Mouse (Mus musculus) heart, embryonic 12.5 days (tissue): ENCODE data around the gene AI413582. TPM values are rescaled to one million over a fixed set of nuclear protein-coding genes. Genes with fewer than 3 reads are reported as not detected.

Experiments
- ATAC-seq: fragments of 200-750 bp; cut with Nextera tagmentation; 2 replicates; pipeline ENCODE4 v1.8.0; 2017; ENCODE audit warnings: moderate TSS enrichment, moderate library complexity; ENCODE audit not compliant: insufficient number of reproducible peaks, low FRiP score
- H3K27ac ChIP-seq: fragments of 300-500 bp; sonication (generic); 2 replicates; pipeline ENCODE4 v1.5.1; 2016; ENCODE audit warnings: mild to moderate bottlenecking, moderate library complexity; ENCODE audit not compliant: poor library complexity, severe bottlenecking
- H3K27me3 ChIP-seq: fragments of 300-500 bp; sonication (generic); replicated peaks from 2 replicates; pipeline ENCODE4 v1.6.1; 2016; ENCODE audit warnings: mild to moderate bottlenecking, moderate library complexity
- H3K36me3 ChIP-seq: fragments of 300-500 bp; sonication (generic); 2 replicates; pipeline ENCODE4 v1.6.1; 2016; ENCODE audit warnings: mild to moderate bottlenecking, moderate library complexity
- H3K4me1 ChIP-seq: fragments of 300-500 bp; sonication (generic); replicated peaks from 2 replicates; pipeline ENCODE4 v1.6.1; 2016; ENCODE audit warnings: mild to moderate bottlenecking
- H3K4me2 ChIP-seq: fragments of 300-500 bp; sonication (generic); 2 replicates; pipeline ENCODE4 v1.6.1; 2016; ENCODE audit warnings: mild to moderate bottlenecking, moderate library complexity
- H3K4me3 ChIP-seq: fragments of 300-500 bp; sonication (generic); 2 replicates; pipeline ENCODE4 v1.5.1; 2016; ENCODE audit warnings: mild to moderate bottlenecking
- H3K9ac ChIP-seq: fragments of 300-500 bp; sonication (generic); 2 replicates; pipeline ENCODE4 v1.6.1; 2016; ENCODE audit warnings: mild to moderate bottlenecking, moderate library complexity
- H3K9me3 ChIP-seq: fragments of 300-500 bp; sonication (generic); replicated peaks from 2 replicates; pipeline ENCODE4 v1.6.1; 2016; ENCODE audit warnings: mild to moderate bottlenecking, moderate library complexity
- WGBS: fragments of 180-500 bp; shearing (Covaris S2); methylation state at CpG from one replicate; pipeline ENCODE4 v1.1.7; 2016; 5-methylcytosine and 5-hydroxymethylcytosine counted together
- polyA plus RNA-seq: library from polyadenylated mRNA; unstranded; fragments of >200 nt; fragmentation: Nextera tagmentation; extraction: Ambion mirVana; gene quantifications from 2 replicates; pipeline ENCODE4 v1.2.1, GENCODE M21; 2016

Gene AI413582
- polyA plus RNA-seq, 1 experiment from 2014 or later, result 14.9 TPM

GRCm38 (mm10) chr17:27534718-27535117 is 30.8 kb downstream of the AI413582 start:
- Histone ChIP-seq H3K9me3 (0 out of 2 replicates have a peak, but pooled peaks cover 4% of the 10 kb centered on the region), H3K4me3 (no peak overlapping the region), H3K27me3 (no peaks in the 10 kb centered on the region), H3K36me3 (no peaks in the 10 kb centered on the region), H3K9ac (no peak overlapping the region), H3K4me2 (no peak overlapping the region), H3K27ac (no peak overlapping the region), H3K4me1 (no peaks in the 10 kb centered on the region; the same call in 1 of the 2 replicates)
- ATAC-seq, result peak; percentile 44; the same call in 1 of the 2 replicates
- 7% methylated on average over 10 of the region's 10 CpGs for WGBS

- Histone ChIP-seq H3K27ac (no peak overlapping the region), H3K4me3 (no peak overlapping the region), H3K9ac (no peak overlapping the region), H3K36me3 (no peaks in the 10 kb centered on the region), H3K4me1 (no peaks in the 10 kb centered on the region; the same call in 1 of the 2 replicates), H3K9me3 (0 out of 2 replicates have a peak, but pooled peaks cover 4% of the 10 kb centered on the region), H3K4me2 (no peak overlapping the region), H3K27me3 (no peaks in the 10 kb centered on the region)
- no peak for ATAC-seq
- WGBS, result 79% methylated on average over 3 of the region's 3 CpGs
Measured at GRCm38 (mm10) chr17:27533354-27533753, 32.2 kb downstream of the AI413582 start.

- WGBS, result 77% methylated on average over 8 of the region's 8 CpGs
- no peak overlapping the region for H3K4me3 ChIP-seq
Measured at GRCm38 (mm10) chr17:27532095-27532494, 33.5 kb downstream of the AI413582 start.

GRCm38 (mm10) chr17:27528767-27529166 is 36.8 kb downstream of the AI413582 start:
- no peaks in the 10 kb centered on the region for H3K27me3 ChIP-seq
- no peaks in the 10 kb centered on the region for H3K4me1 ChIP-seq
- ATAC-seq, result no peak
- H3K36me3 ChIP-seq, result no peaks in the 10 kb centered on the region
- H3K9ac ChIP-seq, result no peak overlapping the region
- 74% methylated on average over 5 of the region's 5 CpGs for WGBS
- H3K27ac ChIP-seq, result no peak overlapping the region
- H3K4me3 ChIP-seq, result no peak overlapping the region
- H3K4me2 ChIP-seq, result no peak overlapping the region
- peaks cover 8% of the 10 kb centered on the region for H3K9me3 ChIP-seq

More at GRCm38 (mm10) chr17:27532095-27532494, 33.5 kb downstream of the AI413582 start:
- Histone ChIP-seq H3K4me1 (no peaks in the 10 kb centered on the region; the same call in 1 of the 2 replicates), H3K36me3 (no peaks in the 10 kb centered on the region), H3K4me2 (no peak overlapping the region), H3K27me3 (no peaks in the 10 kb centered on the region), H3K27ac (no peak overlapping the region), H3K9me3 (0 out of 2 replicates have a peak, but pooled peaks cover 4% of the 10 kb centered on the region), H3K9ac (no peak overlapping the region)
- peak; percentile 46; the same call in 1 of the 2 replicates for ATAC-seq

GRCm38 (mm10) chr17:27528030-27528429 is 37.5 kb downstream of the AI413582 start:
- H3K27me3 ChIP-seq, result peaks cover 5% of the 10 kb centered on the region; the same call in 1 of the 2 replicates
- H3K9ac ChIP-seq, result no peak overlapping the region
- 50% methylated on average over 8 of the region's 8 CpGs for WGBS

GRCm38 (mm10) chr17:27527188-27527587 is 38.4 kb downstream of the AI413582 start:
- Histone ChIP-seq H3K27me3 (peaks cover 13% of the 10 kb centered on the region), H3K4me3 (no peak overlapping the region), H3K4me2 (no peak overlapping the region), H3K4me1 (no peaks in the 10 kb centered on the region), H3K36me3 (no peaks in the 10 kb centered on the region), H3K9me3 (peaks cover 3% of the 10 kb centered on the region), H3K27ac (no peak overlapping the region), H3K9ac (no peak overlapping the region)
- WGBS, result 69% methylated on average over 6 of the region's 6 CpGs
- ATAC-seq, result no peak

More at GRCm38 (mm10) chr17:27528030-27528429, 37.5 kb downstream of the AI413582 start:
- H3K9me3 ChIP-seq, result peaks cover 3% of the 10 kb centered on the region
- ATAC-seq, result no peak
- no peak overlapping the region for H3K4me3 ChIP-seq
- H3K4me2 ChIP-seq, result no peak overlapping the region
- no peaks in the 10 kb centered on the region for H3K36me3 ChIP-seq
- no peak overlapping the region for H3K27ac ChIP-seq
- no peaks in the 10 kb centered on the region for H3K4me1 ChIP-seq

GRCm38 (mm10) chr17:27523121-27523520 is 42.4 kb downstream of the AI413582 start:
- ATAC-seq, result no peak
- Histone ChIP-seq H3K27me3 (peaks cover 53% of the 10 kb centered on the region), H3K4me2 (no peak overlapping the region), H3K4me1 (no peaks in the 10 kb centered on the region), H3K4me3 (no peak overlapping the region), H3K27ac (no peak overlapping the region), H3K36me3 (no peaks in the 10 kb centered on the region), H3K9ac (no peak overlapping the region), H3K9me3 (peaks cover 3% of the 10 kb centered on the region)
- 54% methylated on average over 7 of the region's 7 CpGs for WGBS

- Histone ChIP-seq H3K4me2 (no peak within 1 kb of the TSS), H3K9ac (no peak within 1 kb of the TSS), H3K9me3 (peaks cover 3% of the 10 kb centered on the region), H3K36me3 (no peaks in the 10 kb centered on the region), H3K4me3 (no peak within 1 kb of the TSS), H3K4me1 (no peaks in the 10 kb centered on the region), H3K27me3 (peaks cover 71% of the 10 kb centered on the region), H3K27ac (no peak within 1 kb of the TSS)
- ATAC-seq, result no peak
- 65% methylated on average over 5 of the region's 5 CpGs for whole genome bisulfite sequencing
Measured at GRCm38 (mm10) chr17:27521303-27521702, 44.3 kb downstream of the AI413582 start, which contains the start of gene Grm4. Grm4 (minus strand) TSS chr17:27521403.

GRCm38 (mm10) chr17:27520557-27520956 is 45.0 kb downstream of the AI413582 start:
- 0 out of 2 replicates have a peak, but pooled peaks have one; percentile 19 for ATAC-seq

GRCm38 (mm10) chr17:27518700-27519595 is 46.6 kb downstream of the AI413582 start:
- no peak overlapping the region for H3K4me3 ChIP-seq
- no peak for ATAC-seq

More at GRCm38 (mm10) chr17:27520557-27520956, 45.0 kb downstream of the AI413582 start:
- Histone ChIP-seq H3K27me3 (peaks cover 78% of the 10 kb centered on the region), H3K4me1 (no peaks in the 10 kb centered on the region), H3K27ac (no peak overlapping the region), H3K9me3 (peaks cover 3% of the 10 kb centered on the region), H3K36me3 (no peaks in the 10 kb centered on the region), H3K4me3 (no peak overlapping the region), H3K4me2 (no peak overlapping the region), H3K9ac (no peak overlapping the region)
- under 1% methylated on average over 27 of the region's 27 CpGs for WGBS

GRCm38 (mm10) chr17:27518296-27518695 is 47.3 kb downstream of the AI413582 start:
- Histone ChIP-seq H3K27ac (no peak overlapping the region), H3K27me3 (peaks cover 98% of the 10 kb centered on the region), H3K36me3 (no peaks in the 10 kb centered on the region), H3K4me3 (no peak overlapping the region), H3K4me1 (peaks cover 8% of the 10 kb centered on the region), H3K9ac (no peak overlapping the region), H3K4me2 (no peak overlapping the region), H3K9me3 (no peaks in the 10 kb centered on the region)
- no peak for ATAC-seq
- WGBS, result 27% methylated on average over 9 of the region's 9 CpGs

More at GRCm38 (mm10) chr17:27518700-27519595, 46.6 kb downstream of the AI413582 start:
- H3K4me1 ChIP-seq, result 0 out of 2 replicates have a peak, but pooled peaks cover 1% of the 10 kb centered on the region
- no peaks in the 10 kb centered on the region for H3K9me3 ChIP-seq
- H3K4me2 ChIP-seq, result no peak overlapping the region
- 42% methylated on average over 15 of the region's 15 CpGs for WGBS
- H3K27me3 ChIP-seq, result peaks cover 94% of the 10 kb centered on the region
- no peak overlapping the region for H3K9ac ChIP-seq
- H3K36me3 ChIP-seq, result no peaks in the 10 kb centered on the region
- H3K27ac ChIP-seq, result no peak overlapping the region
